Mouse (Mus musculus): ENCODE measurements around the gene Ccdc63. TPM values are rescaled to one million over a fixed set of nuclear protein-coding genes. Genes with fewer than 3 reads are reported as not detected.

Gene Ccdc63
- total and polyA plus RNA-seq, 3 experiments = 0.16 TPM; not detected in 2

DNA sequence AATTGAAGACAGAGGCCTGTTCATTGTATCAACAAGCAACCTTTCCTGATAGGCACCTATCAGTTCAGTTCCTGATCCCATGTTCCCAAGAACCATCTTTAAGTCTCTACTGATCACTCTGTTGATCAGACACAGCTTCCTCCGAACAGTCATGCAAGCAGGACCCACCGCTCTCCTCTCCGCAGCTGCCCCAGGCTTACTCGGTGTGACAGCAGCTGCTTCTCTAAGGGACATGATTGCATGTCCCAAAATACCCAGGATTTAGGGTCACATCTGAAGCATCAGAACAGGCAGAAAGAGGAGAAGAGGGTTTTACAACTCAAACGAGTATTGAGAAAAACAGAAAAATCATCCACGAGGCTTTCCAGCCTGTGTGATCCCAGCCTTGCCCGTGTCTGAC lies 55.3 kb downstream of the Ccdc63 start:
- Histone ChIP-seq H3K27me3 (ENCODE audit: insufficient read depth, low read length) (peaks cover 6% of the 10 kb centered on the region), H3K4me3 (ENCODE audit: low read depth, low read length) (no peak overlapping the region), H3K9me3 (replicated peaks) (no peaks in the 10 kb centered on the region), H3K36me3 (replicated peaks) (no peaks in the 10 kb centered on the region), H3K4me1 (ENCODE audit: insufficient read depth, low read depth, low read length) (peaks cover 5% of the 10 kb centered on the region)
- TF ChIP-seq TAL1 (conservative IDR thresholded peaks at IDR 0.05; ENCODE audit: low read depth, low read length) (no peak), GATA2 (IDR thresholded peaks at IDR 0.05; ENCODE audit: borderline replicate concordance, low read depth, low read length) (no peak), GATA1 (IDR thresholded peaks at IDR 0.05; ENCODE audit: borderline replicate concordance, low read length) (no peak)
- ATAC-seq (ENCODE audit: extremely low read depth, insufficient number of reproducible peaks, low FRiP score, poor library complexity, severe bottlenecking) (no peak), DNase-seq (ENCODE audit: low spot score) (no peak)

DNA sequence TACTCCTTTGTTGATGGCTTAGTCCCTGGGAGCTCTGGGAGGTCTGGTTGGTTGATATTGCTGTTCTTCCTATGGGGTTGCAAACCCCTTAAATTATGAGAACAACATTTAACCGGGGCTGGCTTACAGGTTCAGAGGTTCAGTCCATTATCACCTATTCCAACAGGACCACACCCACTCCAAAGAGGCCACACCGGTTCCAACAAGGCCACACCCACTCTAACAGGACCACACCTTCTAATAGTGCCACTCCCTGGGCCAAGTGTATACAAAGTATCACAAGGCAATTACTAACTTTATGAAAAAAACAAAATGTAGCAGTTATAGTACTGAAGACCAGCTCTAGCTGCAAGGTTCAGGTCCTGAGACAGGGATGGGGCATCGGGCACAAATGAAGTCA lies 56.2 kb downstream of the Ccdc63 start:
- peaks cover 7% of the 10 kb centered on the region for H3K27me3 ChIP-seq (ENCODE audit: insufficient read depth, low read length)
- no peak for ATAC-seq (ENCODE audit: extremely low read depth, insufficient number of reproducible peaks, low FRiP score, poor library complexity, severe bottlenecking)
- no peaks in the 10 kb centered on the region for H3K36me3 ChIP-seq (replicated peaks)
- H3K4me3 ChIP-seq (ENCODE audit: low read depth, low read length) = no peak overlapping the region
- TF ChIP-seq CTCF (IDR thresholded peaks at IDR 0.05; ENCODE audit: low read depth, low read length) (no peak), TAL1 (conservative IDR thresholded peaks at IDR 0.05; ENCODE audit: low read depth, low read length) (no peak), POLR2AphosphoS5 (IDR thresholded peaks at IDR 0.05; ENCODE audit: insufficient replicate concordance, low read depth, low read length) (no peak), GATA2 (IDR thresholded peaks at IDR 0.05; ENCODE audit: borderline replicate concordance, low read depth, low read length) (no peak), GATA1 (IDR thresholded peaks at IDR 0.05; ENCODE audit: borderline replicate concordance, low read length) (no peak)
- H3K9me3 ChIP-seq (replicated peaks) = peaks cover 4% of the 10 kb centered on the region; the same call in 1 of the 2 replicates
- peaks cover 5% of the 10 kb centered on the region for H3K4me1 ChIP-seq (ENCODE audit: insufficient read depth, low read depth, low read length)
- DNase-seq (ENCODE audit: low spot score) = no peak

DNA sequence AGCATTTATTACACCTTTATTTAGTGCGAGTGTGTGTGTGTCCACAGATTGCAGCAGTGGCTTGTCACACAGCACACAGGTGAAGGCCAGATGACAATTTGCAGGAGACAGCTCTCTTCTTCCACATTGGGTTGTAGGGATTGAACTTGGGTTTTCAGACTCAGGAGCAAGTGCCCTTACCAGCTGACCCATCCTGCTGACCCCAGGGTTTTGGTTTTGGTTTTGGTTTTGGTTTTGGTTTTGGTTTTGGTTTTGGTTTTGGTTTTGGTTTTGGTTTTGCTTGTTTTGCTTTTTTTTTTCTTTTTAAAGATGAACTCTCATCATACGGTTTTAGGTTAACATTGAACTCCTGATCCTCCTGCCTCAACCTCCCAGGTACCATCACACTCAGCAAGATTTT lies 57.3 kb downstream of the Ccdc63 start:
- H3K36me3 ChIP-seq (replicated peaks) = no peaks in the 10 kb centered on the region
- DNase-seq (ENCODE audit: low spot score) (no peak), ATAC-seq (ENCODE audit: extremely low read depth, insufficient number of reproducible peaks, low FRiP score, poor library complexity, severe bottlenecking) (no peak)
- TF ChIP-seq GATA2 (IDR thresholded peaks at IDR 0.05; ENCODE audit: borderline replicate concordance, low read depth, low read length) = no peak
- no peak for TF ChIP-seq GATA1 (IDR thresholded peaks at IDR 0.05; ENCODE audit: borderline replicate concordance, low read length)
- TF ChIP-seq CTCF (IDR thresholded peaks at IDR 0.05; ENCODE audit: low read depth, low read length) = no peak
- TF ChIP-seq POLR2AphosphoS5 (IDR thresholded peaks at IDR 0.05; ENCODE audit: insufficient replicate concordance, low read depth, low read length) = no peak
- TF ChIP-seq TAL1 (conservative IDR thresholded peaks at IDR 0.05; ENCODE audit: low read depth, low read length) = no peak
- peaks cover 4% of the 10 kb centered on the region; the same call in 1 of the 2 replicates for H3K9me3 ChIP-seq (replicated peaks)
- peaks cover 7% of the 10 kb centered on the region for H3K27me3 ChIP-seq (ENCODE audit: insufficient read depth, low read length)
- no peak overlapping the region for H3K4me3 ChIP-seq (ENCODE audit: low read depth, low read length)
- H3K4me1 ChIP-seq (ENCODE audit: insufficient read depth, low read depth, low read length) = peaks cover 5% of the 10 kb centered on the region

DNA sequence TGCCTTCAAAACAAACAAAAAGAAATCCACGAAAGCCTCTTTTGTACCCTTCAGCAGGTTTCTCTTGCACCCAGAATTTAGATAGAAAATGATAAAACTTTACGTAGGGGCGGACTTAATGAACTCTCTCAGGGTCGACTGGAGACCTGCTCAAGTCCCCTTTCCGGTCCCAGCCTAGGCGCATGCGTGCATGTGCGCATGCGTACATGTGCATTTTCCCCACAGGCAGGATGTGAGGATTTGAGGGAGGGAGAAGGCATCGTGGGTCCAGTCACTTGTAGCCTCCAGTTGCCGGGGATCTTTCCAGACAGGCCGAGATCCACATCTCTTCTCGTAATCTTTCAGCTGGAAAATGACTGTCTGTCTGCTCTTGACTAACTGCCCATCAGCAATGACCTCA lies 59.2 kb downstream of the Ccdc63 start:
- no peak for DNase-seq (ENCODE audit: low spot score)
- Histone ChIP-seq H3K27me3 (ENCODE audit: insufficient read depth, low read length) (peaks cover 4% of the 10 kb centered on the region; the same call in 1 of the 2 replicates), H3K9me3 (replicated peaks) (peaks cover 4% of the 10 kb centered on the region; the same call in 1 of the 2 replicates), H3K4me1 (ENCODE audit: insufficient read depth, low read depth, low read length) (peaks cover 5% of the 10 kb centered on the region), H3K4me3 (ENCODE audit: low read depth, low read length) (no peak overlapping the region), H3K36me3 (replicated peaks) (no peaks in the 10 kb centered on the region)
- ATAC-seq (ENCODE audit: extremely low read depth, insufficient number of reproducible peaks, low FRiP score, poor library complexity, severe bottlenecking) = no peak
- no peak for TF ChIP-seq POLR2AphosphoS5 (IDR thresholded peaks at IDR 0.05; ENCODE audit: insufficient replicate concordance, low read depth, low read length)

DNA sequence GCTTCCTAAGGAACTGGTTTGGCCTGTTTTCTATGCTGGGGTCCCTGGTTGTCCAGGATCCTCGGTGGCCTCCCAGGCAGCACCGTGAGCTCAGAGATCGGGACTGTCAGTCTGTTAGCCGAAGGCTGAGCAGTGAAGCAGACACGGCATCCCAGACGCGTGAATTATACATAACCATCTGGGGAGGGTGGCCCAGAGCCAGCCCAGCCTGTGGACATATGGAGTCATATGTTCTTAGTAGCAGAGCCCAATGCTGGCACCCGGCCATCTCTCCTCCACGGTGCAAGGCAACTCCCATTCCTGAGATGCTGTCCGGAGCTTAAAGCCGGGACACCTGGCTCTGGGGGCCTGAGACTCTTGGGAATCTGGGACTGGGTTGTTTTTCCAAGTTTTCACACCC lies 59.7 kb downstream of the Ccdc63 start:
- Histone ChIP-seq H3K4me3 (ENCODE audit: low read depth, low read length) (no peak overlapping the region), H3K27me3 (ENCODE audit: insufficient read depth, low read length) (peaks cover 4% of the 10 kb centered on the region; the same call in 1 of the 2 replicates), H3K9me3 (replicated peaks) (peaks cover 4% of the 10 kb centered on the region; the same call in 1 of the 2 replicates), H3K4me1 (ENCODE audit: insufficient read depth, low read depth, low read length) (peaks cover 5% of the 10 kb centered on the region), H3K36me3 (replicated peaks) (no peaks in the 10 kb centered on the region)
- no peak for ATAC-seq (ENCODE audit: extremely low read depth, insufficient number of reproducible peaks, low FRiP score, poor library complexity, severe bottlenecking)
- no peak for DNase-seq (ENCODE audit: low spot score)
- TF ChIP-seq TAL1 (conservative IDR thresholded peaks at IDR 0.05; ENCODE audit: low read depth, low read length) = no peak
- TF ChIP-seq POLR2AphosphoS5 (IDR thresholded peaks at IDR 0.05; ENCODE audit: insufficient replicate concordance, low read depth, low read length) = no peak
- TF ChIP-seq GATA1 (IDR thresholded peaks at IDR 0.05; ENCODE audit: borderline replicate concordance, low read length) = no peak
- TF ChIP-seq GATA2 (IDR thresholded peaks at IDR 0.05; ENCODE audit: borderline replicate concordance, low read depth, low read length) = no peak
- TF ChIP-seq CTCF (IDR thresholded peaks at IDR 0.05; ENCODE audit: low read depth, low read length) = no peak

DNA sequence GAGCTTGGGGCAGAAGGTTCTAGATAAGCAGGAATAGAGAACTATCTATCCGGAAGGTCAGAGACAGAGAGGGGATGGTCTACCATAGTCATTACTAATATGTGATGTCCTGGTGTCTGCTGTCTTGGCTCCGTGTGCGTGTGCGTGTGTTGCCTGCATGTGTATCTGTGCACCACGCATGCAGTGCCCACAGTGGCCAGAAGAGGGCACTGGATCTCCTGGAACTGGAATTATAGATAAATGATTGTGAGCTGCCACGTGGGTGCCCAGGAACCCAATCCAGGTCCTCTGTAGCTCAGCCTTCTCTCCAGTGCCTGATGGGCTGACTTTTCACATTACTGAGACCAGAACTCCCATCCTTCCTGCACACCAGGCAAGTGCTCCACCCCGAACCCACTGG lies 60.8 kb downstream of the Ccdc63 start:
- H3K27me3 ChIP-seq (ENCODE audit: insufficient read depth, low read length) = peaks cover 6% of the 10 kb centered on the region; the same call in 1 of the 2 replicates
- no peaks in the 10 kb centered on the region for H3K4me1 ChIP-seq (ENCODE audit: insufficient read depth, low read depth, low read length)
- no peak for DNase-seq (ENCODE audit: low spot score)
- no peaks in the 10 kb centered on the region for H3K36me3 ChIP-seq (replicated peaks)
- H3K9me3 ChIP-seq (replicated peaks) = peaks cover 4% of the 10 kb centered on the region; the same call in 1 of the 2 replicates
- no peak for ATAC-seq (ENCODE audit: extremely low read depth, insufficient number of reproducible peaks, low FRiP score, poor library complexity, severe bottlenecking)
- TF ChIP-seq TAL1 (conservative IDR thresholded peaks at IDR 0.05; ENCODE audit: low read depth, low read length) (no peak), POLR2AphosphoS5 (IDR thresholded peaks at IDR 0.05; ENCODE audit: insufficient replicate concordance, low read depth, low read length) (no peak), GATA2 (IDR thresholded peaks at IDR 0.05; ENCODE audit: borderline replicate concordance, low read depth, low read length) (no peak), GATA1 (IDR thresholded peaks at IDR 0.05; ENCODE audit: borderline replicate concordance, low read length) (no peak), CTCF (IDR thresholded peaks at IDR 0.05; ENCODE audit: low read depth, low read length) (peak; percentile 60)
- no peak overlapping the region for H3K4me3 ChIP-seq (ENCODE audit: low read depth, low read length)

DNA sequence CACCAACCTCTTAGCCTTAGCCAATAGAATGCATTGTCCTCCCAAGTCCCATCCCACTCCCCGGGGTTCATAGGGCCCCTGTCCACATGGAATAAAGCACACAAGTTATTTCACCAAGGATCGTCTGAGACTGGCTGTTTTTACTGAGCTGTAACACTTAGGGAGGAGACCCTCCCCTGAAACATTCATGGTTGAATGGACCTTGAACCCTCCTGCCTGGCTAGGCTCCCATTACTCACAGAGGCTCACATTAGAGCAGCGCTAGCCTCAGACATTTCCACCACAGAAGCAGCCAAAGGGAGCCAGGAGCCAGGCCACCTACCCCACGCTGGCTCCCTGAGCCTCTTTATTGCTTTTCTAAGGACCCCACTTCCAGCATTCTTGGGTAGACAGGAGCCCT lies 63.4 kb downstream of the Ccdc63 start:
- TF ChIP-seq TAL1 (conservative IDR thresholded peaks at IDR 0.05; ENCODE audit: low read depth, low read length) = no peak
- no peak for TF ChIP-seq GATA2 (IDR thresholded peaks at IDR 0.05; ENCODE audit: borderline replicate concordance, low read depth, low read length)
- TF ChIP-seq POLR2AphosphoS5 (IDR thresholded peaks at IDR 0.05; ENCODE audit: insufficient replicate concordance, low read depth, low read length) = no peak
- no peak for TF ChIP-seq CTCF (IDR thresholded peaks at IDR 0.05; ENCODE audit: low read depth, low read length)
- no peak for DNase-seq (ENCODE audit: low spot score)

More for the DNA sequence above, 63.4 kb downstream of the Ccdc63 start:
- no peak overlapping the region for H3K4me3 ChIP-seq (ENCODE audit: low read depth, low read length)
- no peak for ATAC-seq (ENCODE audit: extremely low read depth, insufficient number of reproducible peaks, low FRiP score, poor library complexity, severe bottlenecking)
- peaks cover 6% of the 10 kb centered on the region; the same call in 1 of the 2 replicates for H3K27me3 ChIP-seq (ENCODE audit: insufficient read depth, low read length)
- no peaks in the 10 kb centered on the region for H3K4me1 ChIP-seq (ENCODE audit: insufficient read depth, low read depth, low read length)
- H3K9me3 ChIP-seq (replicated peaks) = peaks cover 4% of the 10 kb centered on the region; the same call in 1 of the 2 replicates
- H3K36me3 ChIP-seq (replicated peaks) = no peaks in the 10 kb centered on the region
